8 mouse cellular contexts compared by ENCODE assay signal in genomic region chr5:111409412-111410044, GRCm38 (mm10). TPM values are rescaled to one million over a fixed set of nuclear protein-coding genes. Genes with fewer than 3 reads are reported as not detected.
A peak's percentile ranks its signal among the peaks of the same experiment; 100 is the strongest.
DNase-seq lines count a peak whose midpoint lies in the region; ATAC-seq and TF ChIP-seq lines count a peak whose summit lies in the region.

No protein-coding gene starts in this region.

- no peak overlapping the region for H3K4me2 ChIP-seq in lung, embryonic 15.5 days

- 11% methylated on average over 1 of the region's 1 CpGs for WGBS in lung, embryonic 15.5 days

- no peak overlapping the region for H3K27ac ChIP-seq in MEL (ENCODE audit: control insufficient read depth, low read depth, low read length)
- H3K27ac ChIP-seq in embryonic fibroblast, embryonic 13.5 days (ENCODE audit: insufficient read depth, low read length), result no peak overlapping the region
- peak overlapping the region; percentile 83 for H3K27ac ChIP-seq in lung, embryonic 15.5 days

- no peaks in the 10 kb centered on the region for H3K9me3 ChIP-seq in MEL (replicated peaks; ENCODE audit: insufficient read depth, low read length)
- no peaks in the 10 kb centered on the region for H3K9me3 ChIP-seq in lung, embryonic 15.5 days

- no peaks in the 10 kb centered on the region for H3K36me3 ChIP-seq in MEL (ENCODE audit: control insufficient read depth in 1 of 2, insufficient read depth in 2 of 2, low read length in 2 of 2)
- no peaks in the 10 kb centered on the region for H3K36me3 ChIP-seq in lung, embryonic 15.5 days

- TF ChIP-seq CTCF in MEL (IDR thresholded peaks at IDR 0.05 in 2 of 3, conservative IDR thresholded peaks at IDR 0.05 in 1 of 3; ENCODE audit: control insufficient read depth in 1 of 3, insufficient read depth in 1 of 3, low read depth in 2 of 3, low read length in 3 of 3, poor library complexity in 1 of 3, severe bottlenecking in 1 of 3), result peak in 2 of 3 experiments; percentile 1 to 10; a peak in 1 of 6 replicates
- 0 out of 2 replicates have a peak, but pooled peaks have one; percentile 8 for TF ChIP-seq CTCF in embryonic fibroblast, embryonic 13.5 days (IDR thresholded peaks at IDR 0.05; ENCODE audit: borderline replicate concordance, insufficient read depth, low read length)

- peak; percentile 9 for TF ChIP-seq RAD21 in MEL (IDR thresholded peaks at IDR 0.05; ENCODE audit: low read depth, low read length)

- peak; percentile 33 for DNase-seq in kidney, adult 9 months
- no peak for DNase-seq in kidney, adult 11 months
- DNase-seq in MEL (ENCODE audit: low read depth, low spot score), result no peak
- no peak for DNase-seq in T-cell, adult 2 months (ENCODE audit: low spot score)
- no peak for DNase-seq in gastrocnemius, postnatal 10 days
- DNase-seq in cerebellum, adult 9-11 months, result no peak

- H3K79me2 ChIP-seq in MEL (ENCODE audit: control insufficient read depth, insufficient read depth, low read length, poor library complexity), result no peaks in the 10 kb centered on the region

- H3K4me3 ChIP-seq in MEL (ENCODE audit: control insufficient read depth in 1 of 2, insufficient read depth in 1 of 2, low read depth in 2 of 2, low read length in 2 of 2), result no peak overlapping the region
- H3K4me3 ChIP-seq in embryonic fibroblast, embryonic 13.5 days (ENCODE audit: insufficient read depth, low read length), result no peak overlapping the region
- no peak overlapping the region for H3K4me3 ChIP-seq in lung, embryonic 15.5 days

- no peak overlapping the region for H3K9ac ChIP-seq in MEL (ENCODE audit: control insufficient read depth, low read depth, low read length, poor library complexity, severe bottlenecking)
- no peak overlapping the region for H3K9ac ChIP-seq in lung, embryonic 15.5 days

- TF ChIP-seq POLR2A in MEL (IDR thresholded peaks at IDR 0.05; ENCODE audit: control insufficient read depth in 1 of 2, insufficient read depth in 1 of 2, low read depth in 1 of 2, low read length in 2 of 2, poor library complexity in 1 of 2), result no peak
- TF ChIP-seq POLR2A in embryonic fibroblast, embryonic 13.5 days (IDR thresholded peaks at IDR 0.05; ENCODE audit: low read depth, low read length), result no peak

- ATAC-seq in lung, embryonic 15.5 days (ENCODE audit: borderline replicate concordance, extremely low read depth, low FRiP score, low TSS enrichment), result no peak; the same call in 1 of the 2 replicates

- H3K27me3 ChIP-seq in MEL (ENCODE audit: control insufficient read depth in 1 of 2, insufficient read depth in 2 of 2, low read length in 2 of 2), result no peaks in the 10 kb centered on the region
- 0 out of 2 replicates have a peak, but pooled peaks cover 3% of the 10 kb centered on the region for H3K27me3 ChIP-seq in lung, embryonic 15.5 days

- TF ChIP-seq EP300 in MEL (IDR thresholded peaks at IDR 0.05; ENCODE audit: low read depth in 1 of 2, low read length in 2 of 2), result no peak

- no peaks in the 10 kb centered on the region for H3K4me1 ChIP-seq in MEL (ENCODE audit: control insufficient read depth in 1 of 2, insufficient read depth in 2 of 2, low read length in 2 of 2)
- H3K4me1 ChIP-seq in embryonic fibroblast, embryonic 13.5 days (ENCODE audit: control insufficient read depth, insufficient read depth, low read length), result peaks cover 9% of the 10 kb centered on the region
- peaks cover 24% of the 10 kb centered on the region for H3K4me1 ChIP-seq in lung, embryonic 15.5 days

TF ChIP-seq in MEL, 35 proteins besides CTCF, POLR2A, EP300 and RAD21:
- TF ChIP-seq SMC3 (IDR thresholded peaks at IDR 0.05; ENCODE audit: low read depth, low read length) (peak; percentile 26; the same call in 1 of the 2 replicates), TBP (IDR thresholded peaks at IDR 0.05; ENCODE audit: low read depth, low read length) (no peak)

RNA-seq across cellular contexts. Expression of gene Mn1, which starts 7.6 kb away (rescaled TPM):
- not detected in 2 replicates for total RNA-seq in MEL (2012; rRNA removed)
- not detected for polyA plus RNA-seq in MEL (2012; ENCODE audit: insufficient read depth in 1 of 2, insufficient read length in 2 of 2, low read depth in 1 of 2, low replicate concordance in 2 of 2, missing spikeins in 1 of 2)
- 18.9 and 21.7 TPM in 2 replicates for polyA plus RNA-seq in embryonic fibroblast, embryonic 13.5 days (2011; ENCODE audit: insufficient read length, low read depth, missing spikeins)
- polyA plus RNA-seq in lung, embryonic 15.5 days (2015; fragmentation: Nextera tagmentation; extraction: Ambion mirVana), result 7.8 and 9.0 TPM in 2 replicates
- 10 to 100 TPM; 19.6 to 30.4 TPM for total RNA-seq in gastrocnemius, postnatal 10 days (2021)
